Mouse (Mus musculus) layer of hippocampus, adult 9-10 months (tissue): ENCODE measurements around the gene Tmem121.

Experiments used
- DNase-seq: peaks from one replicate; pipeline ENCODE4 v3.0.0; 2022; ENCODE audit warnings: low spot score

Gene Tmem121

GRCm38 (mm10) chr12:113185442-113186291, at the start of gene Tmem121:
Gene Tmem121, plus strand, starts transcription at chr12:113185930.
- DNase-seq = no peak

GRCm38 (mm10) chr12:113136492-113137020, 49.2 kb upstream of the Tmem121 start:
- DNase-seq = no peak

- no peak for DNase-seq
These were observed 48.2 kb upstream of the Tmem121 start for GRCm38 (mm10) chr12:113137260-113138213.

GRCm38 (mm10) chr12:113138291-113138690, 47.4 kb upstream of the Tmem121 start:
- no peak for DNase-seq

- DNase-seq = no peak
These were observed 46.5 kb upstream of the Tmem121 start for GRCm38 (mm10) chr12:113138901-113139864.

- peak; percentile 69 for DNase-seq
These were observed 45.7 kb upstream of the Tmem121 start, which contains the start of gene Crip2 for GRCm38 (mm10) chr12:113139908-113140615. Gene Crip2, plus strand, starts transcription at chr12:113140236.

- DNase-seq = no peak
These were observed 44.9 kb upstream of the Tmem121 start for GRCm38 (mm10) chr12:113140616-113141411.

GRCm38 (mm10) chr12:113141531-113141973, 44.2 kb upstream of the Tmem121 start:
- no peak for DNase-seq

- no peak for DNase-seq
These were observed 43.4 kb upstream of the Tmem121 start for GRCm38 (mm10) chr12:113142021-113142975.

GRCm38 (mm10) chr12:113143164-113143563, 42.6 kb upstream of the Tmem121 start:
- DNase-seq = no peak

GRCm38 (mm10) chr12:113144001-113144756, 41.6 kb upstream of the Tmem121 start:
- DNase-seq = no peak

GRCm38 (mm10) chr12:113144886-113145285, 40.8 kb upstream of the Tmem121 start:
- DNase-seq = no peak

GRCm38 (mm10) chr12:113145591-113145990, 40.1 kb upstream of the Tmem121 start:
- no peak for DNase-seq

GRCm38 (mm10) chr12:113146112-113147057, 39.3 kb upstream of the Tmem121 start, which contains the start of gene Crip1:
Gene Crip1, plus strand, starts transcription at chr12:113146316.
- DNase-seq = no peak

- no peak for DNase-seq
These were observed 38.2 kb upstream of the Tmem121 start for GRCm38 (mm10) chr12:113147481-113147880.

- no peak for DNase-seq
These were observed 37.2 kb upstream of the Tmem121 start for GRCm38 (mm10) chr12:113148381-113149035.
